Mouse (Mus musculus) large intestine, adult 2 months (tissue): ENCODE measurements around the gene Cyp4v3. TPM values are rescaled to one million over a fixed set of nuclear protein-coding genes. Genes with fewer than 3 reads are reported as not detected.
"Not testable (repeated sequence)": the region's sequence is repeated elsewhere in the genome, so short reads cannot be mapped to it uniquely, and the experiment has no call there.

Experiments
- DNase-seq: peaks from one replicate; pipeline ENCODE4 v3.0.0-alpha.2; 2012; ENCODE audit warnings: low read depth, low spot score
- WGBS: fragments of 180-500 bp; shearing (Covaris S2); methylation state at CpG from one replicate; pipeline ENCODE4 v1.1.7; 2018; 5-methylcytosine and 5-hydroxymethylcytosine counted together
- polyA plus RNA-seq: library from polyadenylated mRNA; depleted of rRNA; stranded (reverse); fragments of >200 nt; gene quantifications from 2 replicates; pipeline ENCODE4 v1.2.3, GENCODE M21; 2012; rRNA removed

Cyp4v3 gene
- polyA plus RNA-seq = 12.7 and 63.2 TPM in 2 replicates

DNA sequence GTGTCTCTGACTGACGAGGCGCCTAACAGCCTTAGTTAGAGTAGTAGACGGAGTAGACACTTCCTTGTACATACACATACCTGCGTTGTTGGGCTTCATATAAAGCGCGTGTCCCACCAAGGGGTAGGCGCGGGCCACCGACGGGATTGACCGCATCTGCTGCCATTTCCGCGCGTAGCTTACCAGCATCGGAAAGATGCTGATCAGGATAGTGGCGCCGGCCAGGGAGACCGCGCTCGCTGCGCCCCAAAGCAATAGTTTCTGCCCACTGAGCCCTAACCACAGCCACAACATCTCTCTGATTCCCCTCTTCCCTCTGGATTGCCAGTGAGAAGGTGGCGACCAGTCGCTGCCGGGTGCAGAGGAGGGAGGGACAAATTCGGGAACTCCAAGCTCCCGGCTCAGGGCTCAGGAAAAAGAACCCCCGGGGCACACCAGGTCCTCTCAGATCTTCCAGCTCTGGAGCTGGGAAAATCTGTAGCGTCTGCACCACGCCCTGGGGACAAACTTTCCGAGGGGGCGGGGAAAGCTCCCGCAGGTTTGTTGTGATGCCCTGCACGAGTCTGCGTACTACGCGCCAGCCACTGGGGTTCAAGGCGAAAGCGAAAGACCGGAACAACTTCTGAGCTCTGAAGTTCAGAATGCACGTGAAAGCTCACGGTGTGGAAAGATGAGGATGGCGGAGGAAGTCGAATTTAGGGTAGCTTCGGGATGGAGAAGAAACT is at the start of gene Cyp4v3:
Gene Cyp4v3, minus strand, starts transcription at position 532 of the 725 bp plus-strand sequence.
- DNase-seq = peak; percentile 82

DNA sequence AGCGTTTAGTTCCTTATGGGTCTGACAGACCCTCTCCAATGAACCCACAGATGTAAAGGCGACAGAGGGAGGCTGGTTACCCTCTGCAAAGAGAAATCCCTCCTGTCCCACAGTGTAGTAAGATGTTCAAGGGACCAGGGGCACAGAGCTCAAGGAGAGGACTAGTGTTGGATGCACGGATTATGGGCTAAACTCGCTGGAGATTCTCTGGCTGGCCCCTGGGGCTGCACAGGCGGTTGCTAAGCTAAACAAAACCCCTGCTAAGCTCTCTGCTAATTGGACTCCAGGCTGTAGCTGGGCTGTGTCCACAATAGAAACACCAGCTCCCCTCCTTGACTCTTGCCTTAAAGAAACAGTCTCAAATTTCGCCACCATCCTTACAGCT is 48.9 kb upstream of the Cyp4v3 start, which contains the start of gene Fam149a:
Gene Fam149a, minus strand, starts transcription at position 329 of the 385 bp plus-strand sequence.
- WGBS = 13% methylated on average over 6 of the region's 6 CpGs
- no peak for DNase-seq

More for the DNA sequence above, at the start of gene Cyp4v3:
- WGBS = 2% methylated on average over 44 of the region's 44 CpGs

DNA sequence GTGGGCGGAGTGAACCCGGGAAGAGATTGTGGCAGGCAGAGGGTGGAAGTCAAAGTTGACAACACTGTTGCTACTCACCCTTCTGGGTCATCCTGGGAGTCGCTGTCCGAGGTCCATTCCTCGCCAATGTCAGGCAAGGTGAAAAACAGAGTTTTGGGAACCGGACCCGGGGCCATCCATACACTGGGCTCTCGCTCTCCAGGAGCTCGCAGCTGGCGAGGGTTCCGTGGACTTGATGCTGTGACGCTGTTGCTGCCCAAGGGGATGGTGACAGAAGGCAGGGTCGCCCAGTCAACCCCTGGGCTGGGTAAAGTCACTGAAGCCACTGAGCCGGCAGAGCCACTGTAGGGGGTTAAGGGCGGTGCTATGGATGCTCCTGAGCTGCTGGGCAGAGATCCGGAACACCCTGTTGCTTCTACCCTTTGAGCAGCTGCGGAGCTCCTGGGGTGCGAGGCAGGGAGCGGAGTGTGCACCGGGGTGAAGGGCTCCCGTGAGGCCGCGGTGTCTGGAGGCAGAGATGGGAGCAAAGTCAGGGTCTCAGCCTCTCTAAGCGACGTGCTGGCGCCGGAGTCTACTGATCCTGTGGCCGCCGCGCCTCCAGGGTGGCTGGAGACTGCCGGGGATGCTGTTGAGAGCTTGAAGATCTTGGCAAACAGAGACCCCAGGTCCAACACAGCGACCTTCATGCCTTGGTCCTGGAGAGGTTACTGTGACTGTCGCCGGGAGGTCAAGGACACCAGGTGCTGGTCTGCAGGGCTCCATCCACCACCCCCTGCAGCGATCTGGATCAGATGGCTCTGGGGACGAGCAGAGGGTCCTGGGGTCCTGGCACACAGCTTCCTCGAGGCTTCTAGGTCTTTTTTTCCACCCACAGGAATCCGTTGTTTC is 48.3 kb upstream of the Cyp4v3 start:
- 8% methylated on average over 38 of the region's 38 CpGs for WGBS
- DNase-seq = no peak

DNA sequence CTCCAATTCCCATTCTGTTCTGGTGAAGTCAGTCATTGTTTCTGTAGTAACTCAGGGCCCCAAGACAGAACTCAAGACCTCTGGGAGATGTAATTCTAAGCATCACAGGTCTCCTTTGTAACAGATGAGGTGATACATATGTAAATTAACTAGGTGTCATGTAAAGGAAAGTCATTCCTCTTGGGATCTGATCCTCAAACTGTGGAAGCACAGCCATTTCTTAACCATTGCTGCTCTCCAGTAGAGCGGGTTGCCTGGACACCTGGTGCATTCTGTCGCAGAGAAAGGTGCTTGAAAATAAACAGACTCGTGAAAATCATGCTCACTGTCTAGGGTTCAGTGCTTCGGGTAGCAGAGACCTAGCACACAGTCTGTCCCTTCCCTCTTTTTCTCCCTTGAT is 47.6 kb upstream of the Cyp4v3 start:
- 38% methylated on average over 4 of the region's 4 CpGs for WGBS
- no peak for DNase-seq

DNA sequence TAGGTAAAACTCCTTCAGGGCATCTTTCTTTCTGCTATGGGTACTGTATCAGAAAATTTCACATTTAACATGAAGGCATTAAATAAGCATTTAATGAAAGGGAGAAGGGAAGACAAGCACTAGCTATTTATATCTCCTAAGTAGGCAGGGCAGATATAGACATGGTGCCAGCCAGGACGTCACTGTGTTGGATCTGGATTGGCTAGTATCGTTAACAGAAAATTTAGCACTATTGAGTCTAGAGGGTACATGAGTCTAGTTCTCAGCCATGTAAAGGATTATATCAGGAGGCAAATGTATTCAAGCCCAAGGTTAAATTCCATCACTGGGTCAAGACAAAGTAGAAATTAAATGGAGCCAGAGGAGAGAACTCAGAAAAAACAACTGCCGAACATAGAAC is 41.1 kb upstream of the Cyp4v3 start:
- DNase-seq = no peak
- WGBS = 74% methylated on average over 3 of the region's 3 CpGs

DNA sequence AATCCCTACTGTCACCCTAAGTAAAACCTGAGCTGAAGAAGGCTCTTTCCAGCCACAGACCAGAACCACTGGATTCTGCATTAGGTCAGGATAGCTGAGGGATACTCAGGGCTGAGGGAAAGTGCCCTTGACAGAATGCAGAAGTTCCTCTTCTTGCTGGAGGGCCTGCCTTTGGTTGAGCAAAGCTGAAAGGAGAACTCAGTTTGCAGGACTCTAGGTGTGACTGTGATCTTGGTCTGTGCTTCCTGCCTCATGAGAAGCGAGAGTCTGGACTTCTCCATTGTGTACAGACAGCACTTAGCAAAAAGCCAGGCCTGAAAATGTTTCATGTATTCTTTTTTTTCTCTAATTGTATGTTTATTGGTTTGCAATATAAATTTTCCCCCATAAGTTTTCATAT is 34.1 kb upstream of the Cyp4v3 start:
- 88% methylated on average over 1 of the region's 1 CpGs for WGBS

DNA sequence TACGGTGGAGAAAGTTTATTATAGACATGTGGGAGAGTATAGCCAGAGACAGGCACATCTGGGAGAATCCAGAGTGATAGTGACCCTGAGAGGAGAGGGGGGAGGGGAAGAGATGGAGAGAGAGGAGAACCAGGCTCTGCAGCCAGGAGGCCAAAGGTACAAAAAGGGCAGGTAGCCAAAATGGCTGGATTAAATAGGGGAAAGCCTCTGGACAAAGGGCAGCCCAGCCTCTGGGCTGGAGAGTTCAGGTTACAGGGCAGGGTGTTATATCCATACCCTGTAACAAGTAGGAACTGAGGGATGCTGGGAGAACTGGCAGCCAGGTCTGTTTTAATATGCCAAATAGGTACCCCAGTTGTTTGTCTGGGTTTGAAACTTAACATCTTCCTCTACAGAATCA is 30.2 kb upstream of the Cyp4v3 start:
- no peak for DNase-seq
- 65% methylated on average over 1 of the region's 1 CpGs for WGBS

More for the DNA sequence above, 34.1 kb upstream of the Cyp4v3 start:
- DNase-seq = no peak

DNA sequence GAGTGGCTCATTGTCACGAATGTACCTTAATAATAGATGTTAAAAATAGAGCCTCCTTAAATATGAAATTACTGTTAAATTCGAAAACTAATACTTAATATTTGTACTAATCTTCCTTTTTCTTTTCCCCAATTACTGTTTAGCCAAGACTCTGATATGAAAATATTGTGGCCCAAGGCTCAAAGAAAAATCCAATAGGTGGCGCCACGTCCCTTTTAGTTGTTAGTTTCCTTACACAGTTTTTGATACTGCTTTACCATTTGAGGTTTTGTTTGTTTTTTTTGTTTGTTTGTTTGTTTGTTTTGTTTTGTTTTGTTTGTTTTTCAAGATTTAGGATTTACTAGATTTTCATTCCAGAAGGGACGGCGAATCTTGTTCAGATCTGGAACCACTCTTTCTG is 29.3 kb upstream of the Cyp4v3 start:
- no peak for DNase-seq

DNA sequence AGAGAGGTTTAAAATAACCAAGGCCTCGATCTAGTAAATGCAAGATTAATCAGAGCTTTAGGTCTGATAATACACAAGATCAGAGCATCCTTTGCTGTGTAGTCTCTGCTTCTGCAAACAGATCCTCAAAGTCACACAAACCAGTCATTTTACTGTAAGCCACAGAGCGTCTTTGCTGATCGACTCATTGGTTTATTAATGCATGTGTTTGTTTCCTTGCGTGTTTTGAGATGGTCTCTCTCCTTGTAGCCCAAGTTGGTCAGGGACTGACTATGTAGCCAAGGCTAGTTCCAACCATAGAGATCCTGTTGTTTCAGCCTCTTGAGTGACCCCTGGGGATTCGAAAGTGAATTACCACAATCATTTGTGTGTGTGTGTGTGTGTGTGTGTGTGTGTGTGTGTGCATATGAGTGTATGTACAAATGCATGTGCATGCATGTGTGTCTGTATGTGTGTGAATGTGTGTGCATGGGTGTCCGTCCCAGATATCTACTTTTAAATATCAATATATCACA is 26.1 kb upstream of the Cyp4v3 start:
- 68% methylated on average over 6 of the region's 6 CpGs for WGBS

More for the DNA sequence above, 29.3 kb upstream of the Cyp4v3 start:
- WGBS = 66% methylated on average over 6 of the region's 6 CpGs

DNA sequence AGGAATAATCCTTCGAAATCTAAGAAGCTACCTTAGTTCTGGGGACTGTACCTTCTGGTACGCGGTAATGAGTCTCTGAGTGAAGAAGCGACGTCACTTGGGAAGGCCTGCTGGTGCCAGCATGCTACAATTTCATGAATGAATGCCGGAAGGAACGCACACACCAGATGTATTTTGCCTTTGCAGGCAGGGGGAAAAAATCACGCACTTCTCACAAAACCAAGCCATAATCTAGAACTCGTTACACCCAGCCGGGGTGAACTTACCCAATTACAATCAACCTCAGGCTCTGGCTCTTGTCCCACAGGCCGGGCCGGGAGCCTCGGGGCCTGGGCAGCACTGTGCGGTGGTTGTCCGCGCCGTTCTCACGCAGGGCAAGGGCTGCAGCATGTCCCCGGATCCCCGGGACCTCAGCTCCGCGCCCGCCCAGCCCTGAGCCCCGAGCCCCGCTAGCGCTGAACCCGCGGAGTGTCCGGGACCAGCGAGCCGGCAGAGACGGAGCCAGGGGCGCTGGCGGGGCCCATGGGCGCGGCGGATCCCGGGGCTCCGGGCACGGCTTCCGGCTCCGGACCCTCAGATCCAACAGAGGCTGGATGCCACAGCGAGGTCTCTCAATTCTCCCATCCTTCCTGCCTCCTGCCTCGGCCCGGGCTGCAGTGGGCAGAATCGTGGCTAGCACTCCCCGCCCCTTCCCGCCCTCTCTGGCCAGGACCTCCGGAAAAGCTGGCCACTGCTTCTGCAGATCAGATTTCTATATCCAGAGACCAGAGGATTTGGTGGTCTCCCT is 25.3 kb upstream of the Cyp4v3 start:
- no peak for DNase-seq
- 5% methylated on average over 47 of the region's 49 CpGs for WGBS

More for the DNA sequence above, 26.1 kb upstream of the Cyp4v3 start:
- no peak for DNase-seq

DNA sequence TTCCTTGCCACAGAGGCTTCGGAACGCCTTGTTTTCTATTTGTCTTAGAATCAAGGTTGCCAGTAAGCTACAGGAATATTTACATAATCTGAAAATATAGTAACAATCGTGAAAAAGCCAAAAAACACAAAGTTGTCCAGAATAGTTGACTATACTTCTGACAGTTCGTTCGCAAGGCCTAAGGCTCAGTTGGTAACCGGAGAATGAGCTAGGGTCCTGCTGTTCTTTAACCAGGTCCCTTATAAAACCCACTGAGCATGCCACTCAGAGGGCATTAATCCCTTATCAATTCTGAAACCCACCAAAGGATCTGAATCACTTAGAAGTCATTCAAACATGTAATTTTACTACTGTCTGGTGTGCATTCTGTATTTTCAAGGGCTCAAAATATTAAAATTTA is 22.8 kb upstream of the Cyp4v3 start:
- 87% methylated on average over 6 of the region's 6 CpGs for WGBS
- no peak for DNase-seq

DNA sequence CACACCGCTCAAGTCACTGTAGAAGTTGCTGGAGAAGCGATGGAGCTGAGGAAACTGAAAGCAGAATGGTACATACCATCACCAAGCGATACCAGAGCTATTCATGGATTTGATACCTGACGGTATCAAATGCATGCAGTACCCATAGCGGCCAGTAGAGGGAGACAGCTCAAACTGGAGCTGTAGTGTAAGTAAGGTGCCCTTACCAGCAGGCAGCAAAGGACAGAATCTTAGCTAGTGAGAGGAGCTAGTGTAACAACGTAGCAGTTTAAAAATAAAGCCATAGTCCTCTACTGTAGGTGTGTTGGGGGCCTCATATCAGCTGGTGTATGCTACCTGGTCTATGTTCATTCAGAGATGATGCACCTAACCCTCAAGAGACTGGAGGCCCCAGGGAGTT is 12.0 kb upstream of the Cyp4v3 start:
- peak; percentile 73 for DNase-seq
- WGBS = 8% methylated on average over 6 of the region's 6 CpGs

DNA sequence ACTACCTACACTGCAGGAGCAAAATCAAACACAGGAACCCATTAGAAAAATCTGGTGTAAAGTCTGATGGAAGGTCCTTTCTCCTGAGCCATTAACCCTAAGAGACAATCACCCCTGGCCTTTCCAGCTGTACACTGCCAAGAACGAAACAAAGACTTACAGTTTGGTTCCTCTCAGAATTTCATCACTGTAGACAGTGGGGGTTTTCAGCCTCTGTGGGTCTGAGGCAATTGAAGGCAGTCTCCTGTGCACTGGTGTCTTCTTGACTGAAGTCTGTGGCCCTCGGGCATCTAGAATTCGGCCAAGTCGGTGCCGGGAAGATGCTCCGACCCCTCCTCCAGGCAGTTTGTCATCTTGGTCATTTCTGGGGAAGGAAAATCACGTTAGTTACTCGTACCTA is 11.3 kb upstream of the Cyp4v3 start:
- WGBS = 89% methylated on average over 8 of the region's 8 CpGs

DNA sequence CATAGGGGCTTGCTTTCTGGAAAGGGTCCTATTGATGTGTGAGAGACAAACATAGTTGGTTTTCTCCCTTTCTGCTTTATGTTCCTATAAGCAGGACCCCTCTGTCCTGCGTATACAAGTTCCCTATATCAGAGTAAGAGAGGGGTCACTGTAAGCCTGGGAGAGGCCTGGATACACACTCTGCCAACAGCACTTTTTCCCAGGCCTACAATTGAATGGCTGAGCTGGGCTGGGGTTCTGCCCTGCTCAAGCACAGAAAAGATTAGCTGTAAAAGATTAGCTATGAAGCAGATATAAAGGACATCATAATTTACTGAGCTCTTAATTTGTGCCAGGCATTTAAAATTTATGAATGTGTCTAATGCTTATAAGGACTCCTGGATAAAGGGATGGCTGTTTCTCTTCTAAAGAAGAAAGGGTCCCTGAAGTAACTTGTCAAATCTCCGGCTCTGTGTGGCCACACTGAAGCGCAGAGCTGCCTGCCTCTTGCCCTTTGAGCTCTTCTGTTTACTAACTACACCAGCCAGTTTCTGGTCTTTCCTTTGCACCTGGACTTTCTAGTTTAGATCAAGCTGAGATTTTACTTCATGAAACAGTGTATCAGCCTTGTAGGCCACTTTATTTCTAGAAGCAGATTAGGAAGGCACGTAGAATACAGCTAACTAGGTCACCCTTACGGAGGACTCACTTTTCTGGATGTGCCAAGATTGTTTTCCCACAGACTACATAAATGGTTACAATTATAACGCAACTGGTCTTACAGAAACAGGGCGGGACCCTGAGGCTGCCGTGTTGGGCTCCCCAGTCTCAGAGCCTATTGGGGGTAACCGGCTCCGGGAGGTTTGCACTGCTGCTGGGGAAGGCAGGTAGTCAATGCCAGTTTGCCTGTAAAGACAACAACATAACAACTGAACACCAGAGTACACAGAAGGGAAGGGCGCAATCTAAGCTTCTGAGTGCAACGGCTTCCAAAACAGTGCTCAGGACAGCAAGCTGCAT is 8.9 kb upstream of the Cyp4v3 start:
- WGBS = 35% methylated on average over 12 of the region's 12 CpGs
- no peak for DNase-seq

More for the DNA sequence above, 11.3 kb upstream of the Cyp4v3 start:
- no peak for DNase-seq

DNA sequence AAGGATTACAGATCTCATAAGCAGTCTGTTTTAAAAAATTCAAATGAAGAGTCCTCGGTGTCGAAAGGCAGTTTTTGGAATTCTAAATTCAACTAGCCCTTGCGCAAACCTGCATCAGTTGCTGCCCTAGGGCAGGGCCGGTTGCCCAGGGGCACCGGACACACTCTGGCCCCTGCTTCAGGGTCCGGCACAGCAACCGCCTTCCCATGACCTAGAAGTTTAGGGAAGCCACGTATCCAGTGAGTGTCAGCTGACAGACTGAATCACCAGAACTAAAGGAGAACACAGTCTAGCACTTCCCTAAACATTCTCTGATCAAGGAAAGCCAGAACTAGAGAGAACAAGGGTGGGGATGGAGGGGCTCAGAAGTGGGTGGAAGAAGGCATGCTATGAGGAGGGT is 477 bp upstream of the Cyp4v3 start:
- DNase-seq = no peak
- WGBS = 7% methylated on average over 8 of the region's 8 CpGs

DNA sequence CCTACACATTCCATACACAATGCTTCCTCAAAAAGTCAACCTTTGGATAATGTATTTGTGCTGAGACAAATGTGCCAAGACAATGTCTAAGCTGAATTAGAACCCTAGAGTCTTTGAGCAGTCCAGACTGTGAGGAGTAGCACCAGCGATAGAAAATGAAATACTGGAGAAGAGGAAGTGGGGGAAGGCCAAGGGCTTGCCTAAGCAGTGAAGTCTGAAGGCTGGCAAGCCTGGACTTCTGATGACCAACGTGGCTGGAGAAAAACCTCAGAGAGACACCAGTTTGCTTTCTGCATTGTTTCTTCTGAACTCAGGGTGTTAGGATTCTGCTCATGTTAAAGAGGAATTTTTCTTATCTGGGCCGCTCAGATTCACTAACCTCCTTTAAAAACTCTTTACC is 2.2 kb downstream of the Cyp4v3 start:
- DNase-seq = no peak
- 74% methylated on average over 3 of the region's 3 CpGs for WGBS

DNA sequence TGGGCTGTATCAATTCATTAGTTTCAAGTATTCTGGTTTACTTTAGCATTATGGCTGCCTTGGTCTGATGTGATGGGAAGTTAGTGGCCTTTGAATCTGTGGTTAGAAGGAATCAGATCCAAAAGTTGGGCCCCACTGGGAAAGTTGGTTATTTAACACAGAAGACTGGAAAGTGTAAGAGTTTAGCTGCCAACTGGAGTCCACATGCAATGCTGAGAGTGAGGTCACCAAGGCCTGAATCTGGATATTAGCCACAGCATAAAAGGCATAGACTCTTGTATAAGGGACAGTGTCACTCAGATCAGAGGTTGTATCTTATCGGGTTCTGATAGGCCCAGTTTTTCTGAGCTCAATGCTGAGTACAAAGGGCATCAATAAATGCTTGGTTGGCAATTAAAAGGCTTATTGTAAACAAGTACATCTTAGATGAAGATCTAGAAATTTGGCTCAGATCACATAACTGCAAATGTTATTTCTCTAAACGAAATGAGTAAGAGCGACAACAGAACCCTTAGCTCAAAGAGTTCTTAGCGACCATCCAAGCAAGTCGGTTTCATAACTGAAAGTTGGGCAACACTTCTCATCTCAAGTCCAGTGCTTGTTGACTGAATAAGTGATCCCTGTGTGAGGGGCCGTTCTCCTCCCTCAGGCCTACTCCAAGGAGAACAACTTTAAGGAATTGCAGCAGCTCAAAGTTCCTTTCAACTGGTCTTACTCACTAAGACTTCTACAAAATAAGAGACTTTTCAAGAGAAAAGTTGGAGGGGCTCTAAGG is 3.6 kb downstream of the Cyp4v3 start:
- DNase-seq = no peak
- WGBS = 80% methylated on average over 6 of the region's 6 CpGs

DNA sequence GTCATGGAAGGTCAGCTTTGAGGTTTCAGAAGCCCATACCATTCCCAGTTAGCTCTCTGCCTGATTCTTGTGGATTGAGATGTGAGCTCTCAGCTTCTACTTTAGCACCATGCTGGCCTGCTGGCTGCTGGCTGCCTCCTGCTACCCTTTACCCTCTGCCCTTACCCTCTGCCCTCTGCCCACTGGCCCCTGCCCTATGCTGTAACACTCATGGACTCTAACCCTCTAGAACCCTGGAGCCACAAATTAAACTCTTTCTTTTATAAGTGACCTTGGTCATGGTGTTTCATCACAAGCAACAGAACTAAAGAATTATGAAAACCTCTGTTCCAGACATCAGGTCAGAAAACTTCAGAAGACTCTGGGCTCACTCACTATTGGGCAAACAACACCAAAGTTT is 5.9 kb downstream of the Cyp4v3 start:
- not testable (repeated sequence) for DNase-seq
